Mouse (Mus musculus): ENCODE data around the gene Nova1. TPM values are rescaled to one million over a fixed set of nuclear protein-coding genes. Genes with fewer than 3 reads are reported as not detected.
A peak's percentile ranks its signal among the peaks of the same experiment; 100 is the strongest.

Gene Nova1
- total and polyA plus RNA-seq, 3 experiments, result 5.7 to 63.2 (median 21.9) TPM

- Histone ChIP-seq H3K27me3 (ENCODE audit: insufficient read depth, low read length) (no peaks in the 10 kb centered on the region), H3K36me3 (replicated peaks) (peaks cover 24% of the 10 kb centered on the region), H3K9me3 (replicated peaks) (no peaks in the 10 kb centered on the region), H3K4me1 (ENCODE audit: insufficient read depth, low read depth, low read length) (peaks cover 27% of the 10 kb centered on the region), H3K4me3 (ENCODE audit: low read depth, low read length) (no peak overlapping the region)
- DNase-seq (ENCODE audit: low spot score), result no peak
- TF ChIP-seq TAL1 (conservative IDR thresholded peaks at IDR 0.05; ENCODE audit: low read depth, low read length) (no peak), GATA2 (IDR thresholded peaks at IDR 0.05; ENCODE audit: borderline replicate concordance, low read depth, low read length) (no peak), POLR2AphosphoS5 (IDR thresholded peaks at IDR 0.05; ENCODE audit: insufficient replicate concordance, low read depth, low read length) (no peak), CTCF (IDR thresholded peaks at IDR 0.05; ENCODE audit: low read depth, low read length) (no peak)
- no peak for ATAC-seq (ENCODE audit: extremely low read depth, insufficient number of reproducible peaks, low FRiP score, poor library complexity, severe bottlenecking)
These were observed 3.0 kb downstream of the Nova1 start for GRCm38 (mm10) chr12:46815697-46816096.

GRCm38 (mm10) chr12:46814820-46815219 is 3.9 kb downstream of the Nova1 start:
- Histone ChIP-seq H3K4me1 (ENCODE audit: insufficient read depth, low read depth, low read length) (peaks cover 20% of the 10 kb centered on the region), H3K4me3 (ENCODE audit: low read depth, low read length) (no peak overlapping the region), H3K36me3 (replicated peaks) (peaks cover 29% of the 10 kb centered on the region), H3K9me3 (replicated peaks) (no peaks in the 10 kb centered on the region), H3K27me3 (ENCODE audit: insufficient read depth, low read length) (no peaks in the 10 kb centered on the region)
- TF ChIP-seq POLR2AphosphoS5 (IDR thresholded peaks at IDR 0.05; ENCODE audit: insufficient replicate concordance, low read depth, low read length) (no peak), GATA2 (IDR thresholded peaks at IDR 0.05; ENCODE audit: borderline replicate concordance, low read depth, low read length) (no peak), TAL1 (conservative IDR thresholded peaks at IDR 0.05; ENCODE audit: low read depth, low read length) (no peak), GATA1 (IDR thresholded peaks at IDR 0.05; ENCODE audit: borderline replicate concordance, low read length) (no peak), CTCF (IDR thresholded peaks at IDR 0.05; ENCODE audit: low read depth, low read length) (no peak)
- ATAC-seq (ENCODE audit: extremely low read depth, insufficient number of reproducible peaks, low FRiP score, poor library complexity, severe bottlenecking) (no peak), DNase-seq (ENCODE audit: low spot score) (no peak)

- Histone ChIP-seq H3K4me3 (ENCODE audit: low read depth, low read length) (no peak overlapping the region), H3K36me3 (replicated peaks) (peaks cover 31% of the 10 kb centered on the region), H3K4me1 (ENCODE audit: insufficient read depth, low read depth, low read length) (peaks cover 9% of the 10 kb centered on the region), H3K9me3 (replicated peaks) (no peaks in the 10 kb centered on the region), H3K27me3 (ENCODE audit: insufficient read depth, low read length) (no peaks in the 10 kb centered on the region)
- DNase-seq (ENCODE audit: low spot score), result no peak
- no peak for ATAC-seq (ENCODE audit: extremely low read depth, insufficient number of reproducible peaks, low FRiP score, poor library complexity, severe bottlenecking)
- TF ChIP-seq POLR2AphosphoS5 (IDR thresholded peaks at IDR 0.05; ENCODE audit: insufficient replicate concordance, low read depth, low read length), result no peak
- TF ChIP-seq TAL1 (conservative IDR thresholded peaks at IDR 0.05; ENCODE audit: low read depth, low read length), result no peak
- no peak for TF ChIP-seq GATA2 (IDR thresholded peaks at IDR 0.05; ENCODE audit: borderline replicate concordance, low read depth, low read length)
- TF ChIP-seq CTCF (IDR thresholded peaks at IDR 0.05; ENCODE audit: low read depth, low read length), result no peak
- TF ChIP-seq GATA1 (IDR thresholded peaks at IDR 0.05; ENCODE audit: borderline replicate concordance, low read length), result no peak
These were observed 17.4 kb downstream of the Nova1 start for GRCm38 (mm10) chr12:46801311-46801710.

- no peak for ATAC-seq (ENCODE audit: extremely low read depth, insufficient number of reproducible peaks, low FRiP score, poor library complexity, severe bottlenecking)
- Histone ChIP-seq H3K36me3 (replicated peaks) (peaks cover 17% of the 10 kb centered on the region), H3K27me3 (ENCODE audit: insufficient read depth, low read length) (no peaks in the 10 kb centered on the region), H3K9me3 (replicated peaks) (no peaks in the 10 kb centered on the region), H3K4me3 (ENCODE audit: low read depth, low read length) (no peak overlapping the region), H3K4me1 (ENCODE audit: insufficient read depth, low read depth, low read length) (peaks cover 21% of the 10 kb centered on the region)
- TF ChIP-seq GATA1 (IDR thresholded peaks at IDR 0.05; ENCODE audit: borderline replicate concordance, low read length) (no peak), CTCF (IDR thresholded peaks at IDR 0.05; ENCODE audit: low read depth, low read length) (no peak), TAL1 (conservative IDR thresholded peaks at IDR 0.05; ENCODE audit: low read depth, low read length) (no peak), POLR2AphosphoS5 (IDR thresholded peaks at IDR 0.05; ENCODE audit: insufficient replicate concordance, low read depth, low read length) (no peak), GATA2 (IDR thresholded peaks at IDR 0.05; ENCODE audit: borderline replicate concordance, low read depth, low read length) (no peak)
- DNase-seq (ENCODE audit: low spot score), result no peak
These were observed 36.1 kb downstream of the Nova1 start for GRCm38 (mm10) chr12:46782301-46783280.

GRCm38 (mm10) chr12:46781481-46781880 is 37.2 kb downstream of the Nova1 start:
- Histone ChIP-seq H3K4me3 (ENCODE audit: low read depth, low read length) (no peak overlapping the region), H3K36me3 (replicated peaks) (peaks cover 14% of the 10 kb centered on the region), H3K9me3 (replicated peaks) (no peaks in the 10 kb centered on the region), H3K27me3 (ENCODE audit: insufficient read depth, low read length) (no peaks in the 10 kb centered on the region), H3K4me1 (ENCODE audit: insufficient read depth, low read depth, low read length) (peaks cover 21% of the 10 kb centered on the region)
- ATAC-seq (ENCODE audit: extremely low read depth, insufficient number of reproducible peaks, low FRiP score, poor library complexity, severe bottlenecking) (peak; percentile 36; the same call in 1 of the 2 replicates), DNase-seq (ENCODE audit: low spot score) (no peak)
- no peak for TF ChIP-seq TAL1 (conservative IDR thresholded peaks at IDR 0.05; ENCODE audit: low read depth, low read length)
- no peak for TF ChIP-seq POLR2AphosphoS5 (IDR thresholded peaks at IDR 0.05; ENCODE audit: insufficient replicate concordance, low read depth, low read length)
- TF ChIP-seq GATA2 (IDR thresholded peaks at IDR 0.05; ENCODE audit: borderline replicate concordance, low read depth, low read length), result no peak
- no peak for TF ChIP-seq GATA1 (IDR thresholded peaks at IDR 0.05; ENCODE audit: borderline replicate concordance, low read length)
- no peak for TF ChIP-seq CTCF (IDR thresholded peaks at IDR 0.05; ENCODE audit: low read depth, low read length)

GRCm38 (mm10) chr12:46780983-46781382 is 37.7 kb downstream of the Nova1 start:
- Histone ChIP-seq H3K4me1 (ENCODE audit: insufficient read depth, low read depth, low read length) (peaks cover 21% of the 10 kb centered on the region), H3K36me3 (replicated peaks) (peaks cover 9% of the 10 kb centered on the region), H3K27me3 (ENCODE audit: insufficient read depth, low read length) (no peaks in the 10 kb centered on the region), H3K4me3 (ENCODE audit: low read depth, low read length) (no peak overlapping the region), H3K9me3 (replicated peaks) (no peaks in the 10 kb centered on the region)
- peak; percentile 26; the same call in 1 of the 2 replicates for ATAC-seq (ENCODE audit: extremely low read depth, insufficient number of reproducible peaks, low FRiP score, poor library complexity, severe bottlenecking)
- no peak for TF ChIP-seq POLR2AphosphoS5 (IDR thresholded peaks at IDR 0.05; ENCODE audit: insufficient replicate concordance, low read depth, low read length)
- no peak for TF ChIP-seq TAL1 (conservative IDR thresholded peaks at IDR 0.05; ENCODE audit: low read depth, low read length)
- no peak for TF ChIP-seq CTCF (IDR thresholded peaks at IDR 0.05; ENCODE audit: low read depth, low read length)
- no peak for TF ChIP-seq GATA1 (IDR thresholded peaks at IDR 0.05; ENCODE audit: borderline replicate concordance, low read length)
- TF ChIP-seq GATA2 (IDR thresholded peaks at IDR 0.05; ENCODE audit: borderline replicate concordance, low read depth, low read length), result no peak
- peak; percentile 7 for DNase-seq (ENCODE audit: low spot score)

All from G1E (cell line).